Mouse (Mus musculus): ENCODE results near the gene A730061H03Rik. TPM values are rescaled to one million over a fixed set of nuclear protein-coding genes. Genes with fewer than 3 reads are reported as not detected.

The A730061H03Rik gene
- polyA plus RNA-seq, 1 experiment from 2014 or later = 1.5 TPM

DNA sequence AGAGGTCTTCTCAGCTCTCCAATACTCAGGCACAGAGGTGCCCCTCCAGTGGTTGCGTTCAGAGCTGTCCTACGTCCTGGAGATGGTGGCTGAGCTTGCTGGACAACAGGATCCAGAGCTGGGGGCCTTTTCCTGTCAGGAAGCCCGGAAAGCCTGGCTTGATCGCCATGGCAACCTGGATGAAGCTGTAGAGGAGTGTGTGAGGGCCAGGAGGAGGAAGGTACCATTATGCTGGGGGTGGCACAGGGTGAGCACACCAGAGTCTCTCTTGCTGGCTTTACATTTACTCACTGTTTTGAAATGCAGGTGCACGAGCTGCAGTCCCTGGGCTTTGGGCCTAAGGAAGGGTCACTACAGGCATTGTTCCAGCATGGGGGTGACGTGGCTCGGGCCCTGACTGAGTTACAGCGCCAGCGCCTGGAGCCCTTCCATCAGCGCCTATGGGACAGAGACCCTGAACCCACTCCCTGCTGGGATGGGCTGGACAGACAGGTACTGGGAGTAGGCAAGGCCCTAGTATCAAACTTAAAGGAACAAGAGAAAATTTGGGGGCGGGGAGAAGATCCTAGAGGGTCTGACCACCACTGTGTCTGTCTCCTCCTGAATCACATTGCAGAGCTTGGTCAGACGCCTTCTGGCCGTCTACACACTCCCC, 36.0 kb upstream of the A730061H03Rik start:
- Histone ChIP-seq H3K4me3 (ENCODE audit: low read depth, low read length) (no peak overlapping the region), H3K4me1 (ENCODE audit: control insufficient read depth, insufficient read depth, low read length) (peaks cover 17% of the 10 kb centered on the region), H3K9me3 (ENCODE audit: control insufficient read depth, low read length) (no peaks in the 10 kb centered on the region), H3K4me2 (ENCODE audit: low read depth, low read length) (no peak overlapping the region), H3K27me3 (ENCODE audit: control insufficient read depth, insufficient read depth, low read length) (no peaks in the 10 kb centered on the region), H3K36me3 (ENCODE audit: control insufficient read depth, insufficient read depth, low read length) (peaks cover 60% of the 10 kb centered on the region), H3K27ac (ENCODE audit: low read depth, low read length) (no peak overlapping the region), H3K9ac (replicated peaks; ENCODE audit: low read depth, low read length) (no peak overlapping the region)
- WGBS = 75% methylated on average over 13 of the region's 13 CpGs
- ATAC-seq (ENCODE audit: low read depth) = no peak

DNA sequence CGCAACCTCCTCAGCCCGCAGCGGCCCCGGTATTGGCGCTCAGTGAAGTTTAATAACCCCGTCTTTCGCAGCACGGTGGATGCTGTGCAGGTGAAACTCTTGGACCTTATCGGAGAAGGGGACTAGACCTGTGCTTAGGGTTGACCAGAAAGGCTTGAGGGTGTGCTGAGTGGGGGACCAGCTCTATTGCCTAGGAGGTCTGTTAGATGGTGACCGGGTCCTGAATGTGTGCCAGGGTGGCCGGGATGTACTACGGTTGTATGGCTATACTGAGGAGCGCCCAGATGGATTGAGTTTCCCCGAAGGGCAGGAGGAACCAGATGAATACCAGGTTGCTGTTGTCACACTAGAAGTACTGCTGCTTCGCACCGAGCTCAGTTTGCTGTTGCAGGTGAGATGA, 32.0 kb upstream of the A730061H03Rik start:
- WGBS = 8% methylated on average over 16 of the region's 16 CpGs
- peak overlapping the region; percentile 91 for H3K4me3 ChIP-seq (ENCODE audit: low read depth, low read length)
- no peak for ATAC-seq (ENCODE audit: low read depth)

DNA sequence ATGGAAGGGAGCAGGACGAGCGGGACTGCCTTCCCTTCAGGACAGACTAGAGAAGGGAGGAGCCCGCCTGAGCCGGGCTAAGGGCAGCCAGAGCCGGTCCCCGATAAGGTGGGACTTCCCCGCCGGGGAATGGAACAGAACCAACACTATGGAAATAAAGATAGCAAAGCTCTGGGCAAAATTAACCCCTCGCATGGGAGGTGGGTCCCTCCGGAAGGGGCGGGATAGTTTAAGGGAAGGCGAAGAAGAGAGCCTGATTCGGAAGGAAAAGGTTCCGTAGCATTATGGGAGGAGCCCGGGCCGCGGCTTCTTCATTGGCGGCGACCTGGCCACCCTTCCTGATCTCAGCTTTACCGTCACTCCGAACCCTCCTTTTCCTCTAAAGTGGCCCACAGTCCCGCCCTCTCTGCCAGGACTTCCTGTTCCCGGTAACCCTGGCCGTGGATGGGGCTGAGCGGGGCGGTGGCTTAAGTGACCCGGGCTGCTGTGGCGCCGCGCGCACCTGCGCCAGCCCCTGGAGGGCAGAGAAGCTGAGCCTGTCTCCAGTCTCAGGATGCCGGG, 31.2 kb upstream of the A730061H03Rik start, which contains the start of gene Rnf31:
TSS of gene Rnf31 (plus strand) at position 378 of the 561 bp plus-strand sequence.
- Histone ChIP-seq H3K27me3 (ENCODE audit: control insufficient read depth, insufficient read depth, low read length) (no peaks in the 10 kb centered on the region), H3K4me1 (ENCODE audit: control insufficient read depth, insufficient read depth, low read length) (peaks cover 22% of the 10 kb centered on the region), H3K4me2 (ENCODE audit: low read depth, low read length) (peak within 1 kb of the TSS; percentile 96), H3K9ac (replicated peaks; ENCODE audit: low read depth, low read length) (peak within 1 kb of the TSS; percentile 83), H3K36me3 (ENCODE audit: control insufficient read depth, insufficient read depth, low read length) (peaks cover 25% of the 10 kb centered on the region), H3K27ac (ENCODE audit: low read depth, low read length) (peak within 1 kb of the TSS; percentile 93), H3K4me3 (ENCODE audit: low read depth, low read length) (peak within 1 kb of the TSS; percentile 91), H3K9me3 (ENCODE audit: control insufficient read depth, low read length) (no peaks in the 10 kb centered on the region)
- WGBS = 0% methylated on average over 32 of the region's 33 CpGs
- peak; percentile 92 for ATAC-seq (ENCODE audit: low read depth)

More for the DNA sequence above, 32.0 kb upstream of the A730061H03Rik start:
- peak overlapping the region; percentile 96 for H3K4me2 ChIP-seq (ENCODE audit: low read depth, low read length)
- H3K27ac ChIP-seq (ENCODE audit: low read depth, low read length) = no peak overlapping the region
- H3K36me3 ChIP-seq (ENCODE audit: control insufficient read depth, insufficient read depth, low read length) = peaks cover 33% of the 10 kb centered on the region
- H3K9ac ChIP-seq (replicated peaks; ENCODE audit: low read depth, low read length) = peak overlapping the region; percentile 83
- peaks cover 22% of the 10 kb centered on the region for H3K4me1 ChIP-seq (ENCODE audit: control insufficient read depth, insufficient read depth, low read length)
- no peaks in the 10 kb centered on the region for H3K9me3 ChIP-seq (ENCODE audit: control insufficient read depth, low read length)
- H3K27me3 ChIP-seq (ENCODE audit: control insufficient read depth, insufficient read depth, low read length) = no peaks in the 10 kb centered on the region

DNA sequence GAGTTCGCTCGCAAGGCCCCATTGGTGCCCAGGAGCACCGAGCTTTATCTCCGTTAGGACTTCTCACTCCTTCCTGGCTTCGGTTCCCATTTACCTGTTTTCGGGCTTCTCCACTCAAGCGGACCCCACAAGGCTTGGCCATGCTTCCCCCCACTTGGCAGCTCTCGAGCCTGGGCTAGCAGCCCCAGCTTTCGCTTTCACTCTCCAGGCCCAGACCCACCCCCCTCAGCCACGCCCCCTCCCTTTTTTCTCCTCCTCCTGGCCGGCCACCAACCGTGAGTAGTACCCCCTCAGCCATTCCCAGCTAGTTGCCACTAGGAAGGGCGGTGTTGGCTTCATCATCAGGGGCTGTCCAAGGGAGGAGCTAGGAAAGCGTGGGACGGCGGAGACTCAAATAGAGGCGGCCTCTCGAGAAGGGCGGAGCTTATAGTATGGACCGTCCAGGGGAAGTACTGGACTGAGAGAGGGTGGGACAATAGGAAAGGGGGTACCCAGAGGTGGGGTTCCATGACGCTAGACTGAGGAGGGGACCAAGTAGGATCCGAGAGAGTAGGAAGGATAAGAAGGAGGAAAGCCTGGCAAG, 30.6 kb upstream of the A730061H03Rik start, which contains the start of gene Psme2:
TSS of gene Psme2 (minus strand) at position 366 of the 583 bp plus-strand sequence.
- Histone ChIP-seq H3K9me3 (ENCODE audit: control insufficient read depth, low read length) (no peaks in the 10 kb centered on the region), H3K27ac (ENCODE audit: low read depth, low read length) (peak within 1 kb of the TSS; percentile 93), H3K27me3 (ENCODE audit: control insufficient read depth, insufficient read depth, low read length) (no peaks in the 10 kb centered on the region), H3K9ac (replicated peaks; ENCODE audit: low read depth, low read length) (peak within 1 kb of the TSS; percentile 83), H3K4me3 (ENCODE audit: low read depth, low read length) (peak within 1 kb of the TSS; percentile 91), H3K4me2 (ENCODE audit: low read depth, low read length) (peak within 1 kb of the TSS; percentile 96), H3K36me3 (ENCODE audit: control insufficient read depth, insufficient read depth, low read length) (peaks cover 19% of the 10 kb centered on the region), H3K4me1 (ENCODE audit: control insufficient read depth, insufficient read depth, low read length) (peaks cover 22% of the 10 kb centered on the region)
- WGBS = under 1% methylated on average over 22 of the region's 22 CpGs
- ATAC-seq (ENCODE audit: low read depth) = peak; percentile 95

DNA sequence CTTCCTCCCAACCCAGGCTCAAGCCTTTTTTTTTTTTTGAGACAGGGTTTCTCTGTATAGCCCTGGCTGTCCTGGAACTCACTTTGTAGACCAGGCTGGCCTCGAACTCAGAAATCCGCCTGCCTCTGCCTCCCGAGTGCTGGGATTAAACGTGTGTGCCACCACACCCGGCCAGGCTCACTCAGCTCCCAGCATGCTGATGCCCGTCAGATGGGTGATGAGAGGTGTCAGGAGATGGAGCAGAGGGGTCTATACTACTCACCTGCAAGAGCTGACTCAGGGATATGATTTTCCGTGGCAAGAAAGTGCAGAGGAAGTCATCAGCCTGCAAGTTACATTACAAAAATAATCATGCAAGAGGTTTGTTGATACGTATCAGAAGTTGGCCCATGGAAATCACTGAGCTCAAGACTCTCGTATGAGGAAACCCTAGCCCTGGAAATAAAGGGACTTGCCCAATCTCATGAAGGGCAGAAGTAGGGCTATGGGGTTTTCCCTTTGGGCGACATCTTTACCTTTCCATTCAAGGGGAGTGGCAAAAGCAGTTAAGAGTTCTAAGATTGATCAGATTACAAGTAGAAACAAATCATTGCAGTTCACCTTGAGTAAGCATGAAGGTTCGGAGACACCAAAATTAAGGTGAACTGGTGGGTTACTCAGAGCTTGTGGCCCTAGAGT, 29.7 kb upstream of the A730061H03Rik start:
- H3K9ac ChIP-seq (replicated peaks; ENCODE audit: low read depth, low read length) = peak overlapping the region; percentile 83; the same call in 1 of the 2 replicates
- peak overlapping the region; percentile 96 for H3K4me2 ChIP-seq (ENCODE audit: low read depth, low read length)
- peaks cover 22% of the 10 kb centered on the region for H3K4me1 ChIP-seq (ENCODE audit: control insufficient read depth, insufficient read depth, low read length)
- H3K27ac ChIP-seq (ENCODE audit: low read depth, low read length) = peak overlapping the region; percentile 93; the same call in 1 of the 2 replicates
- WGBS = 91% methylated on average over 11 of the region's 11 CpGs
- peak overlapping the region; percentile 91 for H3K4me3 ChIP-seq (ENCODE audit: low read depth, low read length)
- H3K9me3 ChIP-seq (ENCODE audit: control insufficient read depth, low read length) = no peaks in the 10 kb centered on the region
- ATAC-seq (ENCODE audit: low read depth) = no peak
- peaks cover 10% of the 10 kb centered on the region for H3K36me3 ChIP-seq (ENCODE audit: control insufficient read depth, insufficient read depth, low read length)
- H3K27me3 ChIP-seq (ENCODE audit: control insufficient read depth, insufficient read depth, low read length) = no peaks in the 10 kb centered on the region

DNA sequence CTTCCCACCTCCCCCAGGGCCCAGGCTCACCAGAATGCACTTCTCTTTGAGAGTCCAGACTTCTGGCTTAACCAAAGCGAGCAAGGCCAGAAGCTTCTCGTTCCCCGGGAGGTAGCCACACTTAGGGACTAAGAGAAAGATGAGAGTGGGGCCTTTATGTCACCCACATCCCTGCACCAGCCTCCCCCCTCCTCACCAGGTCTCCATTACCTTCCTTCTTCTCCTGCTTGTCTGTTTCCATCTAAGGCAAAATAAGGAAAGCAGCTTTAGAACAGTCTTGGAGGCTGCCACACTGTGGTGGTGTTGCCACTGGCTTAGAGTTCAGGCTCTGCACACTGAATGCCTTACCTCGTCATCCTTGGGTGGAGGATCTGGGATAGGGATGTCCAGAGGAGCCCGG, 29.1 kb upstream of the A730061H03Rik start:
- H3K4me1 ChIP-seq (ENCODE audit: control insufficient read depth, insufficient read depth, low read length) = peaks cover 26% of the 10 kb centered on the region
- H3K4me3 ChIP-seq (ENCODE audit: low read depth, low read length) = no peak overlapping the region
- no peak overlapping the region for H3K27ac ChIP-seq (ENCODE audit: low read depth, low read length)
- no peak overlapping the region for H3K4me2 ChIP-seq (ENCODE audit: low read depth, low read length)
- WGBS = 92% methylated on average over 5 of the region's 5 CpGs
- peaks cover 4% of the 10 kb centered on the region for H3K36me3 ChIP-seq (ENCODE audit: control insufficient read depth, insufficient read depth, low read length)
- ATAC-seq (ENCODE audit: low read depth) = no peak
- H3K9me3 ChIP-seq (ENCODE audit: control insufficient read depth, low read length) = no peaks in the 10 kb centered on the region
- no peaks in the 10 kb centered on the region for H3K27me3 ChIP-seq (ENCODE audit: control insufficient read depth, insufficient read depth, low read length)
- no peak overlapping the region for H3K9ac ChIP-seq (replicated peaks; ENCODE audit: low read depth, low read length)

DNA sequence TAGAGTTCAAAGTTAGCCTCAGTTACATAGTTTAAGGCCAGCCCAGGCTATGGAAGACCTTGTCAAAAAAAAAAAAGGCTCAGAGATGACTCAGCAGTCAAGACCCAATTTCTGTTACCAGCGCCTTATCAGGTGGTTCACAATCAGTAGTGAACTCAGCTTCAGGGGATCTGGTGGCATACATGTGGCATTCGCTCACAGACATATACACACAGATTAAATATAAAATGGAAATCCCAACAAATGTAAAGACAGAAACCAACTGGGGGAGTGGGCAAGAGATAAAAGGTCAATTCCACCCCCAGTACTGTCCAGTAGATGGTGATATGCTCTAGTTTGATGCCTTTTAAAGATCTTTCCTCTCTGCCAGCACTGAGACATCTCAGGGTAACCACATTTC, 25.9 kb upstream of the A730061H03Rik start:
- peaks cover 10% of the 10 kb centered on the region; the same call in 1 of the 2 replicates for H3K4me1 ChIP-seq (ENCODE audit: control insufficient read depth, insufficient read depth, low read length)
- peaks cover under 1% of the 10 kb centered on the region for H3K36me3 ChIP-seq (ENCODE audit: control insufficient read depth, insufficient read depth, low read length)
- ATAC-seq (ENCODE audit: low read depth) = no peak
- H3K4me2 ChIP-seq (ENCODE audit: low read depth, low read length) = no peak overlapping the region
- no peaks in the 10 kb centered on the region for H3K27me3 ChIP-seq (ENCODE audit: control insufficient read depth, insufficient read depth, low read length)
- no peak overlapping the region for H3K27ac ChIP-seq (ENCODE audit: low read depth, low read length)
- 96% methylated on average over 2 of the region's 2 CpGs for WGBS
- H3K9me3 ChIP-seq (ENCODE audit: control insufficient read depth, low read length) = no peaks in the 10 kb centered on the region
- no peak overlapping the region for H3K4me3 ChIP-seq (ENCODE audit: low read depth, low read length)
- no peak overlapping the region for H3K9ac ChIP-seq (replicated peaks; ENCODE audit: low read depth, low read length)

DNA sequence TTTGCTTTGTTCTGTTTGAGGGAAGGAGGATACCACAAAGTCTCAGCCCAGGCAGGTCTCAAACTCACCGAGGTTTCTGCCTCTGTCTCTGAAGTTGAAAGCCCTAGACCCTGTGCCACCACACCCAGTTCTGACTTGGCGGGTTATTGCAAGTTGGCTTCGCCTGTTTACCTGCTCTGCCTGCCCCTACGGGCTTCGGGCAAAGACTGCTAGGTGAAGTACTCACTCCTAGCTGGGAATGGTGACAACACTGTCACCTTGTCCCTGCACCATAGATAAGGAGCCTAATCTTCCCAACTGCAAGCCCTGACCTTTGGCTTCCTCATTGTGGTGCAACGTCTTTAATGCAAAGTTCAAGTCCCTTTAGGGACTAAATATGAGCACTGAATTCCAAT, 25.4 kb upstream of the A730061H03Rik start:
- Histone ChIP-seq H3K36me3 (ENCODE audit: control insufficient read depth, insufficient read depth, low read length) (peaks cover 6% of the 10 kb centered on the region), H3K27me3 (ENCODE audit: control insufficient read depth, insufficient read depth, low read length) (no peaks in the 10 kb centered on the region), H3K9ac (replicated peaks; ENCODE audit: low read depth, low read length) (0 out of 2 replicates have a peak overlapping the region, but pooled peaks have one; percentile 63), H3K4me3 (ENCODE audit: low read depth, low read length) (no peak overlapping the region), H3K4me2 (ENCODE audit: low read depth, low read length) (peak overlapping the region; percentile 61; the same call in 1 of the 2 replicates), H3K4me1 (ENCODE audit: control insufficient read depth, insufficient read depth, low read length) (peaks cover 10% of the 10 kb centered on the region; the same call in 1 of the 2 replicates), H3K9me3 (ENCODE audit: control insufficient read depth, low read length) (no peaks in the 10 kb centered on the region), H3K27ac (ENCODE audit: low read depth, low read length) (no peak overlapping the region)
- 66% methylated on average over 6 of the region's 6 CpGs for WGBS
- no peak for ATAC-seq (ENCODE audit: low read depth)
